Mouse (Mus musculus): ENCODE data around the gene Olfm2. TPM values are rescaled to one million over a fixed set of nuclear protein-coding genes. Genes with fewer than 3 reads are reported as not detected.
A peak's percentile ranks its signal among the peaks of the same experiment; 100 is the strongest.

The Olfm2 gene
- polyA plus RNA-seq, 1 experiment from 2014 or later, result 2.3 TPM

- H3K4me3 ChIP-seq (ENCODE audit: low read depth, low read length), result no peak overlapping the region
- no peaks in the 10 kb centered on the region for H3K9me3 ChIP-seq (replicated peaks; ENCODE audit: control insufficient read depth, low read length)
- H3K27ac ChIP-seq (ENCODE audit: low read depth, low read length), result no peak overlapping the region
- WGBS (ENCODE audit: insufficient replicate concordance), result 87% methylated on average over 2 of the region's 2 CpGs
- no peaks in the 10 kb centered on the region for H3K27me3 ChIP-seq (ENCODE audit: control insufficient read depth, insufficient read depth, low read length)
- no peak overlapping the region for H3K9ac ChIP-seq (ENCODE audit: low read depth, low read length)
- ATAC-seq (replicated peaks; ENCODE audit: insufficient number of reproducible peaks, low FRiP score, low TSS enrichment), result no peak
- H3K36me3 ChIP-seq (ENCODE audit: control insufficient read depth, insufficient read depth, low read length), result no peaks in the 10 kb centered on the region
- no peaks in the 10 kb centered on the region for H3K4me1 ChIP-seq (ENCODE audit: control insufficient read depth, insufficient read depth, low read length)
- no peak overlapping the region for H3K4me2 ChIP-seq
Observed at GRCm38 (mm10) chr9:20754335-20754734, 8.2 kb upstream of the Olfm2 start.

DNA sequence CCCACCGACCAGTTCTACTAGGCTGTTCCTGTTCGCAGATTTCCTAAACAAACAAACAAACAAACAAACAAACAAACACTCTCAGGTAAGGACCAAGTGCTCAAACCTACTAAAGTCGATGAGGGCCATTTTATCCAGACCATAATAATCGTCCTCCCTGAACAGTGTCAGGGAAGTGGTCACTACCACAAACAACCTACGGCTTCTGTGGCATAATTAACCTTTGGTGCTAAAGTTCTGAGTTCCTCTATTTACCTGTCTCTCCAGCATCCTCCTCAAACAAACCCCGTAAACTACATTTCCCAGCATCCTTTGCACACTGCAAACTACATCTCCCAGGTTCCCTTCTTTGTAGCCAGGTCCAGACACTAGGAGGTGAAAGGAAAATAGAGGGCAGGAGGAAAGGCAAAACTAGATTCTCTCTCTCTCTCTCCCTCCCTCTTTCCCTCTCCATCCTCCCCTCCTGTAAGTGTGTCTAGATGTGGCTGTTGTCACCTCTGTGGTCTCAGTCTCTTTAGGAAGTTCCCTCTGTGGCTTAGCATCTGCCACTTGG, 5.4 kb upstream of the Olfm2 start:
- no peak overlapping the region for H3K9ac ChIP-seq (ENCODE audit: low read depth, low read length)
- H3K4me3 ChIP-seq (ENCODE audit: low read depth, low read length), result no peak overlapping the region
- 49% methylated on average over 6 of the region's 6 CpGs for whole genome bisulfite sequencing (ENCODE audit: insufficient replicate concordance)
- H3K4me1 ChIP-seq (ENCODE audit: control insufficient read depth, insufficient read depth, low read length), result no peaks in the 10 kb centered on the region
- no peaks in the 10 kb centered on the region for H3K9me3 ChIP-seq (replicated peaks; ENCODE audit: control insufficient read depth, low read length)
- H3K27ac ChIP-seq (ENCODE audit: low read depth, low read length), result no peak overlapping the region
- H3K36me3 ChIP-seq (ENCODE audit: control insufficient read depth, insufficient read depth, low read length), result no peaks in the 10 kb centered on the region
- ATAC-seq (replicated peaks; ENCODE audit: insufficient number of reproducible peaks, low FRiP score, low TSS enrichment), result no peak
- no peak overlapping the region for H3K4me2 ChIP-seq
- peaks cover 12% of the 10 kb centered on the region for H3K27me3 ChIP-seq (ENCODE audit: control insufficient read depth, insufficient read depth, low read length)

- Histone ChIP-seq H3K4me2 (no peak overlapping the region), H3K36me3 (ENCODE audit: control insufficient read depth, insufficient read depth, low read length) (no peaks in the 10 kb centered on the region), H3K9me3 (replicated peaks; ENCODE audit: control insufficient read depth, low read length) (no peaks in the 10 kb centered on the region), H3K9ac (ENCODE audit: low read depth, low read length) (no peak overlapping the region), H3K27me3 (ENCODE audit: control insufficient read depth, insufficient read depth, low read length) (peaks cover 36% of the 10 kb centered on the region), H3K4me1 (ENCODE audit: control insufficient read depth, insufficient read depth, low read length) (peaks cover 10% of the 10 kb centered on the region), H3K4me3 (ENCODE audit: low read depth, low read length) (no peak overlapping the region), H3K27ac (ENCODE audit: low read depth, low read length) (no peak overlapping the region)
- no peak for ATAC-seq (replicated peaks; ENCODE audit: insufficient number of reproducible peaks, low FRiP score, low TSS enrichment)
- 62% methylated on average over 5 of the region's 5 CpGs for WGBS (ENCODE audit: insufficient replicate concordance)
Observed at GRCm38 (mm10) chr9:20749213-20749612, 3.1 kb upstream of the Olfm2 start.

- Histone ChIP-seq H3K27ac (ENCODE audit: low read depth, low read length) (no peak overlapping the region), H3K36me3 (ENCODE audit: control insufficient read depth, insufficient read depth, low read length) (no peaks in the 10 kb centered on the region), H3K4me3 (ENCODE audit: low read depth, low read length) (no peak overlapping the region), H3K4me1 (ENCODE audit: control insufficient read depth, insufficient read depth, low read length) (peaks cover 10% of the 10 kb centered on the region), H3K9me3 (replicated peaks; ENCODE audit: control insufficient read depth, low read length) (no peaks in the 10 kb centered on the region), H3K4me2 (no peak overlapping the region), H3K27me3 (ENCODE audit: control insufficient read depth, insufficient read depth, low read length) (peaks cover 42% of the 10 kb centered on the region), H3K9ac (ENCODE audit: low read depth, low read length) (no peak overlapping the region)
- 65% methylated on average over 3 of the region's 3 CpGs for WGBS (ENCODE audit: insufficient replicate concordance)
- no peak for ATAC-seq (replicated peaks; ENCODE audit: insufficient number of reproducible peaks, low FRiP score, low TSS enrichment)
Observed at GRCm38 (mm10) chr9:20748540-20748939, 2.4 kb upstream of the Olfm2 start.

DNA sequence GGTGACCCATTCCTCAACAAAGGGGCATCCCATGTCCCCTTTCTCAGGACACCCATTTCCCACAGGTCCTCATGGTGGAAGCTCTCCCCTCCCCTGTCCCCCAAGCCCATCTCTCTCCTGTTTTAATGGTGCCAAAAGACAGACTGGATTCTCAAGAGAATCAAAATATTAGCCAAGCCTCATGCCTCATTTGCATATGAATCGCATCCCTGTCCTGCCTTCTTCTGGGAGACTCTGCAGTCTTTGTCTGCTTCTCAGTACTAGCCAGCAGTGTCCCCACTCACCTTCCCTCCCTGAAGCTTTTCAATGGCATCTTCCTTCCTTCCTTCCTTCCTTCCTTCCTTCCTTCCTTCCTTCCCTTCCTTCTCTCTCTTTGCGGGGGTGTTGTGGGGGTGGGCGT, 1.5 kb upstream of the Olfm2 start:
- no peak overlapping the region for H3K4me3 ChIP-seq (ENCODE audit: low read depth, low read length)
- no peak overlapping the region for H3K4me2 ChIP-seq
- peaks cover 10% of the 10 kb centered on the region for H3K4me1 ChIP-seq (ENCODE audit: control insufficient read depth, insufficient read depth, low read length)
- no peak overlapping the region for H3K27ac ChIP-seq (ENCODE audit: low read depth, low read length)
- H3K9me3 ChIP-seq (replicated peaks; ENCODE audit: control insufficient read depth, low read length), result no peaks in the 10 kb centered on the region
- H3K27me3 ChIP-seq (ENCODE audit: control insufficient read depth, insufficient read depth, low read length), result peaks cover 48% of the 10 kb centered on the region
- H3K36me3 ChIP-seq (ENCODE audit: control insufficient read depth, insufficient read depth, low read length), result no peaks in the 10 kb centered on the region
- WGBS (ENCODE audit: insufficient replicate concordance), result 15% methylated on average over 3 of the region's 3 CpGs
- ATAC-seq (replicated peaks; ENCODE audit: insufficient number of reproducible peaks, low FRiP score, low TSS enrichment), result no peak
- H3K9ac ChIP-seq (ENCODE audit: low read depth, low read length), result no peak overlapping the region

DNA sequence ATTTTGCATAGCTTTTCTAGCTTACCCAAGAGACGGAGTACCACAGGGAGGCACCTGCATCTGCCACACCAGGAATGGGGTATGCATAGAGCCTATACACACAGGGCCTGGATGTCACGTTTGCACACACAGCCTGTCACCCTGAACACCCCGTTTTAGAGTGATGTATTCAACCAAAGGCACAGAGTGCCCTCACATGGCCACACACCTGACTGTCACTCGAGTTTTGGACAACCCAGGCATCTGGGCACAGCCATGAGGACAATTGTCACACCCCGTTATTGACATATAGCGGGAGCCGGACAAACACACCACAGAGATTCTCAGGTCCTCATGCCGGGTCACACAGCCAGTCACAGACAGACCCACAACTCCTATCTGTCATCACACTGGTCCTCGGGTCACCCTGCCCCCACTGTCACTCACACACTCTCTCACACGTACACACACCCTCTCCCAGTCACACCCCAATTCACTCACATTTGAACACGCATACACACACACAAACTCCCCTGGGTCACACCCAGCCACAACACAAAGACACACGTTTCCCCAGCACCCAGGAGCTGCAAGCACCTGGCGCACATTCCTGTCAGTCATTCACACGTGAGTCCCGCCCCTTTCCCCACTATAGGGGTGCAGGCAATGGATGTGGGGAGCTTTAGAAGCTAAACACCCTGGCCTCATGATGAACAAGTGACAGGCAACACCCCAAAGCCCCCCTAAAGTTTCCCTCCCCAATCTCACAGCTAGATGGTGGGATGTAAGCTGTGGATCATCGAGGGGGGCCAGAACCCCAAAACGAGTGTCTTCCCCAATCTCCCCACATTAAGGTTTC, 801 bp downstream of the Olfm2 start:
- 18% methylated on average over 17 of the region's 17 CpGs for WGBS (ENCODE audit: insufficient replicate concordance)
- Histone ChIP-seq H3K27ac (ENCODE audit: low read depth, low read length) (no peak overlapping the region), H3K4me2 (peak overlapping the region; percentile 86), H3K27me3 (ENCODE audit: control insufficient read depth, insufficient read depth, low read length) (peaks cover 48% of the 10 kb centered on the region), H3K4me1 (ENCODE audit: control insufficient read depth, insufficient read depth, low read length) (peaks cover 10% of the 10 kb centered on the region), H3K4me3 (ENCODE audit: low read depth, low read length) (peak overlapping the region; percentile 50), H3K9me3 (replicated peaks; ENCODE audit: control insufficient read depth, low read length) (no peaks in the 10 kb centered on the region), H3K9ac (ENCODE audit: low read depth, low read length) (peak overlapping the region; percentile 55; the same call in 1 of the 2 replicates), H3K36me3 (ENCODE audit: control insufficient read depth, insufficient read depth, low read length) (no peaks in the 10 kb centered on the region)
- no peak for ATAC-seq (replicated peaks; ENCODE audit: insufficient number of reproducible peaks, low FRiP score, low TSS enrichment)

DNA sequence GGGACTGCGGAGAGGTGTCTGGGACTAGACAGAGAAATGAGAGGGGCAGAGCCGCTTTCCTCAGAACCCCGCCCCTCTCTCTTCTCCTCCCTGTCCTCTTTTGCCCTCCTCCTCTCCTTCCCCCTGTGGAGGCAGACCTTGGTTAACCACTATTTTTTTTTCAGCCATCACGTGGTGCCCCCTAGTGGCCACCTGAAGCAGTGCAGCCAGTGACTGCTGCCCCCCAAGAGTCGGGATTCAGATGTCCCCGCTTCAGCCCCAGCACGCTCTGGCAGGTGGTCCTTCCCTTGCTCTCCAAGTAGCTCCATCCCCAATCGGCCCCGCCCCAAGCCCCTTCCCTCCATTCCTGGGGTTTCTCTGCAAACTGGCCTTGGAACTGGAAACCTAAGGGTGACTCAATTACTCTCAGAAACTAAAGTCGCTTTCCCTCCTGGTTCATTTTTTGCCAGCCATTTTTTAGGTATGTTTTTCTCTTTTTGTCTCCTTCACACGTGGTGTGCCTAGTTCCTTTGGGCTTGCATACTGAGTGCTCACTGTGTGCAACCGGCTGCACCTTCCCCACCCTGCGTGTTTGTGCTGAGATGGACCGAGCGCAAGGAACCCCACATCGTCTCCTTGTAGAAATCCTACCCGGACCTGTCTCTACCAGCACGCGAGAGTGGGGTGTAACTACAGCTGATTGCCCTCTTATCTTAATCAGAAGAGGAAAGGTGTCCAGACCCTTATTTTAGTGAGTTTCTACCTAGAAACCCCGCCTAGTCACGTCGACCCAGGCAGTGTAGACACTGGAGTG, 2.0 kb downstream of the Olfm2 start:
- WGBS (ENCODE audit: insufficient replicate concordance), result 12% methylated on average over 22 of the region's 22 CpGs

DNA sequence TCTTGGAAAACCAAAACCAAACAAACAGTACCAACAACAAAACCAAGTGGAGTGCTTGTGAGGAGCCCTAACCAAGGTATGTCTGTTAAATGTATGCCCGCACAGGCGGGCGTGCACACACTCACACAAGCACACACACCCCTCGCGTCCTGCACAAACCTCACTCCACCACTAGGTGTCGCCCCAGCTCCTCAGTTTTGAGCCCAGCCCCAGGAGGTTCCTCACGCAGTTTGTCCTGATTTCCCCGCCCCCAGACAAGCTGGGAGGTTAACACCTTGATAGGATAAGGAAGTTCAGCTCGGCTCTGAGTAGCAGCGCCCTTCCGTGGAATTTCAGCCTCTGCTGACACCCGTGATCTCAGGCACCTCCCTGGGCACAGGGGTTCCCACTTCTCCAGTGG, 5.7 kb downstream of the Olfm2 start:
- Histone ChIP-seq H3K27ac (ENCODE audit: low read depth, low read length) (no peak overlapping the region), H3K9ac (ENCODE audit: low read depth, low read length) (no peak overlapping the region), H3K4me3 (ENCODE audit: low read depth, low read length) (no peak overlapping the region), H3K4me1 (ENCODE audit: control insufficient read depth, insufficient read depth, low read length) (no peaks in the 10 kb centered on the region), H3K4me2 (peak overlapping the region; percentile 31; the same call in 1 of the 2 replicates), H3K9me3 (replicated peaks; ENCODE audit: control insufficient read depth, low read length) (no peaks in the 10 kb centered on the region), H3K36me3 (ENCODE audit: control insufficient read depth, insufficient read depth, low read length) (no peaks in the 10 kb centered on the region), H3K27me3 (ENCODE audit: control insufficient read depth, insufficient read depth, low read length) (peaks cover 32% of the 10 kb centered on the region)
- peak; percentile 58 for ATAC-seq (replicated peaks; ENCODE audit: insufficient number of reproducible peaks, low FRiP score, low TSS enrichment)
- 2% methylated on average over 12 of the region's 12 CpGs for WGBS (ENCODE audit: insufficient replicate concordance)

More for the DNA sequence above, 2.0 kb downstream of the Olfm2 start:
- Histone ChIP-seq H3K4me2 (no peak overlapping the region), H3K27ac (ENCODE audit: low read depth, low read length) (no peak overlapping the region), H3K9ac (ENCODE audit: low read depth, low read length) (no peak overlapping the region), H3K4me1 (ENCODE audit: control insufficient read depth, insufficient read depth, low read length) (peaks cover 10% of the 10 kb centered on the region), H3K27me3 (ENCODE audit: control insufficient read depth, insufficient read depth, low read length) (peaks cover 55% of the 10 kb centered on the region), H3K4me3 (ENCODE audit: low read depth, low read length) (no peak overlapping the region), H3K9me3 (replicated peaks; ENCODE audit: control insufficient read depth, low read length) (no peaks in the 10 kb centered on the region), H3K36me3 (ENCODE audit: control insufficient read depth, insufficient read depth, low read length) (no peaks in the 10 kb centered on the region)
- ATAC-seq (replicated peaks; ENCODE audit: insufficient number of reproducible peaks, low FRiP score, low TSS enrichment), result no peak

Measured in heart, embryonic 11.5 days (tissue).